Mouse (Mus musculus): ENCODE data around the gene Adgrb3.

The Adgrb3 gene

GRCm38 (mm10) chr1:25229245-25229750 is 600.2 kb downstream of the Adgrb3 start:
- DNase-seq: peak; percentile 46

DNA sequence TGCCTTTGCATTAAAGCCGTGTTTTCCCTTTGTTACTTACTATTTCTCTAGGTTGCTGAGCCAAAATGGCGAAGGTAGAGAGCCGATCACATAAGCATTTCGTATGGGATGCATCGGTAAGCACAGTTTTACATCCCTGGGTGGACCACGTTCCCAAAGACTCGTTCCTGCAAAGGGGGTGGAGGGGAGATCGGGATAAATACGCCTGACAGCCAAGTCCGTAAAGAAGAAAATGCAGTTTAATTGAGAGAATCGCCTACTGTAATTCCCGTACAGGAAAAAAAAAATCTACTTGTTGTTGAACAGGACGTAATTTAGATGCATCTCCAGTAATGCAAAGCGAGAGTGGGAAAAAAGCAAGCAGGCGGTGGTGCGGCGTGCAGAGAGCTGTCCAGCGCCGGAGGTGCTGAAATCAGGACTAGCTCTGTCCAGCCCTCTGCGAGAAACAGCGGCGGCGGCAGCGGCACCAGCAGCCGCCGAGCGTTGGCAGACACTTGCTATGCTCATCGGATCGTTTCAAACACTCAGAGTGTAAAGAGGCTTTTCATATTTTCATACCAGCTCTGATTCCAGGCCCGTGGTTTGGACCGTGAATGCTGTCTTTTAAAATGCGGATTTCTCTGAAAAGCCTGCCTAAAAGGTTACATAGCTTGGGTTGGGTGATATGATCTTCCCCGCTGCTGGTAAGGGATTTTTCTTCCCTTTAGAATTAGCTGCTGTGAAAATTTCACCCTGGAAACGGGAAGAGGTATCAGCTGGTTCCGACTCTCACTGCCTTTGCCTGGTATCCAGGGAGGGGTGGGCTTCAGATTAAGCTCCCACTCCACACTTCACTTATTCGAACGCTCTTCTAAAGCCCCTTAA is 600.9 kb downstream of the Adgrb3 start:
- DNase-seq: peak; percentile 70

DNA sequence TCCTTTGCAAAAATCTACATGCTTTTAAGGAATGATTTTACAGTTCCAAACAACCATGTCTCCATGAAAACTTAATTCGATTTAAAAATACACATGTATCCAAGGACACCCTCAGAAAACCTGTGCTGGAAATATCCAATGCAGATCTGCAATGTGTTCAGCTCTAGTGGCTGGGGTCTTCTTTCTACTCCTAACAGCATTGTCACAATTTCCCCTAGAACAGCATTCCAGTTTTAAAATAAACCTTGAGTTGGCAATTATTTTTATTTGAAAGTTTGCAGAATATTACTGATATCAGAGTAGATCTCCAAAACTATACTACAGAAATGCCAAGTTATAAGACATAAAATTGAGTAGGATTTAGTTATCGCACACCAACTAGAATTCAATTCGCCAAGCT is 601.6 kb downstream of the Adgrb3 start:
- DNase-seq: no peak

DNA sequence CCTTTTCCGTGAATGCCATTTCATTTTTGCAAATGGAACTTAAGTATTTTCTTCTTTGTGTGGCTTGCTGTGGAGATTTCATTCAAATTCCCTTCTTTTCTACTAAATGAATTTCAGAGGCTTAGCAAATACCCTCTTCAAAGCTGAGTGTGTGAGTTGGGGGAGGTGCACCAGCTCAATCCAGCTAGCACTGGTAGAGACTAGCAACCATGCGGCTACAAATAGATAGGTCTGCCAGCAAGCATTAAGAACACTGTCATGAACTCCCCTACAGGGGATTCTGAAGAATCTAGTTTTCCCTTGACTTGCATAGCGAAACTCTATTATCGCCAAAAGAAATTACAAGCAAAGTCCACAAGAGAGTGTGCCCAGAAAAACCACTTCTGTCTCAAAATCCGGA is 624.9 kb downstream of the Adgrb3 start:
- no peak for DNase-seq

GRCm38 (mm10) chr1:25199392-25199791 is 630.1 kb downstream of the Adgrb3 start:
- DNase-seq: no peak

- no peak for DNase-seq
Measured at GRCm38 (mm10) chr1:25191986-25192385, 637.5 kb downstream of the Adgrb3 start.

- DNase-seq: no peak
Measured at GRCm38 (mm10) chr1:25189261-25189660, 640.2 kb downstream of the Adgrb3 start.

- DNase-seq: no peak
Measured at GRCm38 (mm10) chr1:25185909-25186308, 643.6 kb downstream of the Adgrb3 start.

DNA sequence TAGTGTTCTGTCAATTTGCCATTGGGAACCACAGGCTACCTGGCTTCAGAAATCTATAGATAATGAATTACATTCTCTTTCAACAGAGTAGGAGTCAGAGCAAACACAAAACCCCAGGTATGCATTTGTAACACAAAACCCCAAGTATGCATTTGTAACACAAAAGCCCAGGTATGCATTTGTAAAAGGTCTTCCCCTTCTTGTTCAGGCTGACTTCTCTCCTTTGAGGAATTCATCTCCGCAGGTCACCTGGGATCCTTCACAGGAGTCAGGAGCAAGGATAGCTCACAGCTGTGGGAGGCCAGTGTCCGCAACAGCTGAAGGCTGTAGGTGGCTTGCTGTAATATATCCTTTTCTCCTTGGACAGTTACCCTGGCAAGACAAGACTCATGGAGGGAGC is 647.6 kb downstream of the Adgrb3 start:
- DNase-seq: no peak

DNA sequence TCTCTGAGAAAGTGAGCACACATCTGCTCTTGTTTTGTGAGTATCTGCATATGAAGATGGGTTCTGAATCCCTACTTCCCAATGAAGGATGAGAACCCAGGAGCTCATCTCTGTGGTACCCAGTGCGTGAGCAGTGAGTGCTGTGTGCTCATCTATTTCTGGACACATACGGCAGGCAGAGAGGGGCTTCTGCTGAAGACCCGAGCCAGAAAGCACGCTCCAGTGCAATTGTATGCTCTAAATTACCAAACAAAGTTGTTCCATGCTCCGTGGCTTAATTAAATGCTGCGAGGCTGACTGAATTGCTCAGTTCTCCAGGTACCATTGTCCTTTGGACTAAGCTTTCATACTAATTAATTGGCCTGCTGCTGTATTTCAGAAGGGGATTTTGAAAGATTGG is 648.9 kb downstream of the Adgrb3 start:
- no peak for DNase-seq

DNA sequence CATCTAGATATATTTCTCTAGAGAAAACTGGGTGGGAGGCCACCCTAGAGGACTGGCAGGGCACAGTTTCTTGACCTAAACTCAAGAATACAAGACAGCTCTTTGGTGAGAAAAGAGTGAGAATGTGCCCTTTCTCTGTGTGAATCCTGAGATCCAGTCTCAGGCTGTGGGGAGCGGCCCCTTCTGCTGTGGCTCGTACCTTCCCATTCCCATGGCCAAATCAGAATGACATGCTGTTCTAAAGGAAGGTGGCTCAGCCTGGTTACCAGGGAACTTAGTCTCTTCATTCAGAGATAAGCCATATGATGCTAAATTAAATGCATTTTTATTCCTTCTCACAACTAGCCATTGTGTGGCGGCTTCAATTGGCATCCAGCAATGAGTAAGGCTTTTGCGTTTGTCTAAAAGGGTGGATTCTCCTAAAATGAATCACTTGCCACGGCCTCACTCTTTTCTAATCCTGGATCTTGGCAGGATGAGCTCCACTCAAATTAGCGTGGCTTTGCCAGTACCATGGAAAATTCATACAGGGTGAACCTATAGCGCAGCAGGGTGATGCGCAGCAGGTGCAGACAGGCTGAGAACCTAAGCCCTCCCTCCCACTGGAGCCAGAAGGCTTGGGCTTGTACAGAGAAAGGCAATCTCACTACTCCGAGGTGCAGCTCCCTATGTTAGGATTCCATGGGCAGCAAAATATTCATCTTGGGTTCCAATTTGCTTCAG is 649.5 kb downstream of the Adgrb3 start:
- no peak for DNase-seq

- DNase-seq: no peak
Measured at GRCm38 (mm10) chr1:25178347-25179130, 651.0 kb downstream of the Adgrb3 start.

DNA sequence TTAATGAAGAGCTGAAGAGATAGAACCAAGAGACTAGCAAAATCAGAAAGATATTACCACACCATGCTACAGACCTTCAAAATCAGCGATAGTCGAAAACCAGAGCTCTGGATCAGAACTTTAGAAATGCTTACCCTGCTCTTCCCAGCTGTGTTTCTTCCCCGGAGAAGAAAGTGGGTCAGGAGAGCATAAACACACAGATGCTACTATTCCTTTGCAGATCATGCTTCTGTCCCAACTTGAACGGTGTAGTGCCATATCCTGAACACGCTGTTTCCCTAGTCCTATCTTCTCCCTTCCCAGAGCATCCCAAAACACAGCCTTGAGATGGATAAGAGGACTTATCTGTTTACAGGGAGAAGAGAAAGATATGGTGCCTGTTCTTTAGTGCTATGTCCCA is 662.4 kb downstream of the Adgrb3 start:
- DNase-seq: no peak

GRCm38 (mm10) chr1:25166036-25166796 is 663.3 kb downstream of the Adgrb3 start:
- peak; percentile 33 for DNase-seq

- DNase-seq: no peak
Measured at GRCm38 (mm10) chr1:25163561-25163960, 665.9 kb downstream of the Adgrb3 start.

DNA sequence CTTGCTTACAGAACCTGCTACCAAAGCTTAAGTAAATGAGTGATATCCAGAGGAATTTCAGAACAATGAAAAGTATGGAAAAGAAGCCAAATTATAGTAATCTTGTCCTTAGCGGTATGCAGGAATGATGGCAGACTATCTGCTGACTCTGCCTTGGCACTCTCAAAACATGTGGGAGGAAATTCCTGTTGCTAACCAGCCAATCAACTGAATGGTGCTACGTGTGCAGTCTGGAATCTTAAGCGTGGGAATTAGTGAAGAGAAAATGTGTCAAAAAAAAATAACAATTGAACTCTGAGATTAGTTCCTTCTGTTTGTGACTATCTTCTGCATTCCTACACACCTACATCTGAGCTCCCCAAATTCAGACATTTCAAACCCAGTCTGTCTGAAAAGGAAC is 683.3 kb downstream of the Adgrb3 start:
- DNase-seq: no peak

GRCm38 (mm10) chr1:25132150-25132824 is 697.2 kb downstream of the Adgrb3 start:
- DNase-seq: no peak

DNA sequence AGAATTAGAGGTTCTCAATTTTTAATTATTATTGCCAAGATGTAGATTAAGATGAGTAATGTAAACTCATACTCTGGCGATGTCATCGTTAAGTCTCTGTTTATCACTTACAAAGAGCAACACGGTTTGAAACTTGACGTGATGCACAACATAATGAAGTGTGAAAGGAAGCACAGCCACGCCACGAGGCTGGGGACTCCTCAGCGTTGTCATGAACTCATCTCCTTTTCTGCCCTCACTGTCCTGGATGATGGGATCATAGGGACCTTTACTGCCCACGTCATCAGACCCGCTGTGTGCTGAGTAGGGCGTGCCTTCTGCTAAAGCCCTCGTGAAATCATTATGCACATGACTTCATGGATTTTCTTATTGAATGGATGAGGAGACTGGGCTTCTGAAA is 714.0 kb downstream of the Adgrb3 start:
- no peak for DNase-seq

GRCm38 (mm10) chr1:25107500-25108101 is 721.9 kb downstream of the Adgrb3 start:
- no peak for DNase-seq

- DNase-seq: no peak
Measured at GRCm38 (mm10) chr1:25106679-25107078, 722.8 kb downstream of the Adgrb3 start.

DNA sequence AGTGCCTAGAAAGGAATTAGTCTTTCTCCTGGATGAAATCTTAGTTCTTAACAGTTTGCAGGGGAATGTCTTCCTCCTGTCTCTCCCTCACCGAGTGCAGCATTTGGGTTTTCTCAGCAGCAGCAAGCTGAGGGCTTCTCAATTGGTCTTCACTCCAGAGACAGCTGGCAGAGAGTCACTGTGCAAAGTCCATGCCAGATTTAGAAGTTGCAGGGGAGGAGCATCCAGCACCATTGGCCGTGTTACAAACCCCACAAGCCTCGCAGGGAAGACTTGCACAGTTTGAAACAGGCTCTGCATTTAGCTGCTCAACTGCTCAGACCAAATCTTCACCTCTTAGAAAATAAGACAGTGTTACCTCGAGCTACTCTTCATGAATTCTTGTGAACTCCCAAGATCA is 724.1 kb downstream of the Adgrb3 start:
- DNase-seq: peak; percentile 79
